Mouse (Mus musculus) lung, postnatal 14 days (tissue): ENCODE results near the gene Prpf40a.

ENCODE experiments used
- DNase-seq: peaks from one replicate; pipeline ENCODE4 v3.0.0; 2021

The Prpf40a gene

GRCm38 (mm10) chr2:53190684-53191511, at the start of gene Prpf40a:
Gene Prpf40a, minus strand, starts transcription at chr2:53191284.
- DNase-seq: peak; percentile 100

- DNase-seq: no peak
Observed at GRCm38 (mm10) chr2:53222242-53222641, 31.2 kb upstream of the Prpf40a start.

GRCm38 (mm10) chr2:53213493-53213892, 22.4 kb upstream of the Prpf40a start:
- no peak for DNase-seq

- no peak for DNase-seq
Observed at GRCm38 (mm10) chr2:53206749-53207148, 15.7 kb upstream of the Prpf40a start.

GRCm38 (mm10) chr2:53204373-53205274, 13.5 kb upstream of the Prpf40a start:
- DNase-seq: no peak

- DNase-seq: no peak
Observed at GRCm38 (mm10) chr2:53200164-53200885, 9.2 kb upstream of the Prpf40a start.

- DNase-seq: no peak
Observed at GRCm38 (mm10) chr2:53199203-53199602, 8.1 kb upstream of the Prpf40a start.

- no peak for DNase-seq
Observed at GRCm38 (mm10) chr2:53196431-53196830, 5.3 kb upstream of the Prpf40a start.

GRCm38 (mm10) chr2:53192386-53192785, 1.3 kb upstream of the Prpf40a start:
- no peak for DNase-seq

GRCm38 (mm10) chr2:53191523-53192220, 588 bp upstream of the Prpf40a start, which contains the start of gene Arl6ip6:
Gene Arl6ip6, plus strand, starts transcription at chr2:53191726.
- DNase-seq: peak; percentile 99

- DNase-seq: no peak
Observed at GRCm38 (mm10) chr2:53189811-53190210, 1.3 kb downstream of the Prpf40a start.

- DNase-seq: no peak
Observed at GRCm38 (mm10) chr2:53179876-53180275, 11.2 kb downstream of the Prpf40a start.

GRCm38 (mm10) chr2:53178966-53179365, 12.1 kb downstream of the Prpf40a start:
- no peak for DNase-seq

- DNase-seq: no peak
Observed at GRCm38 (mm10) chr2:53173966-53174365, 17.1 kb downstream of the Prpf40a start.

- no peak for DNase-seq
Observed at GRCm38 (mm10) chr2:53146852-53147251, 44.2 kb downstream of the Prpf40a start.

- DNase-seq: no peak
Observed at GRCm38 (mm10) chr2:53131567-53131966, 59.5 kb downstream of the Prpf40a start.

- DNase-seq: no peak
Observed at GRCm38 (mm10) chr2:53129070-53129469, 62.0 kb downstream of the Prpf40a start.

GRCm38 (mm10) chr2:53125998-53126397, 65.1 kb downstream of the Prpf40a start:
- DNase-seq: peak; percentile 12

- DNase-seq: peak; percentile 48
Observed at GRCm38 (mm10) chr2:53121797-53122196, 69.3 kb downstream of the Prpf40a start.

GRCm38 (mm10) chr2:53108547-53108946, 82.5 kb downstream of the Prpf40a start:
- no peak for DNase-seq

GRCm38 (mm10) chr2:53106472-53106871, 84.6 kb downstream of the Prpf40a start:
- no peak for DNase-seq

GRCm38 (mm10) chr2:53106056-53106455, 85.0 kb downstream of the Prpf40a start:
- DNase-seq: no peak
